In the genomic region with DNA sequence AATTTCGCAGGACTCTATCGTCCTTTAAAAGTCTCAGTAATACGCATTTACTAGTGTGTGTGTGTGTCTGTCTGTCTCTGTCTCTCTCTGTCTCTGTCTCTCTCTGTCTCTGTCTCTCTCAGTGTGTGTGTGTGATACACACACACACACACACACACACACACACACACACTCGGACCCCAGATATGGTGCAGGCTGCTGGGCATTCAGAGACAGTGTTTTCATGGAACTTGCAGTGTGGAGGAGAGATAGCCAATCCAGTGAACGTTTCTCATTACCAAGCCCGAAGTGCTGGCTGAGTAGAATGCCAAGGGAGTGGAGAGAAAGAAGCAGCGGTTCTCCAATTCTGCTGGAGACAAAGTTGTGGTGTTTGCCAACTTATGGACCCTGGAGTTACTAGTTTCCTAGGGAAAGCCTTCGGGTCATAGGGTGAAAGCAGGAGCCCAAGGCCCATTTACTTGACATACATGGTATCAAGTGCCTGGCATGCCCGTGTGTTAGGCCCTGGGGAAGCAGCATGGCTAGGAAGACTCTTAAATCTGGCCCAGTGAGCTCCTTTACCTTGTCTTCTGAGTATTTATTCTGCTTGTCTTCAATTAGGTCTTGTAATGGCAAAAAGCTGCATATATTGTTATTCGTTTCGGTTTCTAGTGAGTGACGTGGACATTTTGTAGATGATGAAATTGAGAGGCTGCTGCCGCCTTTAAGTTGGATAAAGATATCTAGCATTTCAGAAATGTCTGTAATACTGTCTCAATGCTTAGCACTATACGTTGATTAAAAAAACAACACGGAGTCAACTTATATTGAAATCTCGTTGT, we compare ENCODE assay signal across 8 mouse cellular contexts. TPM values are rescaled to one million over a fixed set of nuclear protein-coding genes. Genes with fewer than 3 reads are reported as not detected.
DNase-seq lines count a peak whose midpoint lies in the region; ATAC-seq lines count a peak whose summit lies in the region.

No protein-coding gene starts in this region.

- peaks cover 10% of the 10 kb centered on the region for H3K4me1 ChIP-seq in kidney, embryonic 15.5 days
- peaks cover 9% of the 10 kb centered on the region for H3K4me1 ChIP-seq in heart, embryonic 16.5 days (ENCODE audit: control insufficient read depth, insufficient read depth, low read length)
- H3K4me1 ChIP-seq in megakaryocyte, embryonic 14.5 days: peaks cover 24% of the 10 kb centered on the region

- H3K36me3 ChIP-seq in kidney, embryonic 15.5 days: peaks cover 11% of the 10 kb centered on the region
- peaks cover 4% of the 10 kb centered on the region for H3K36me3 ChIP-seq in heart, embryonic 16.5 days (ENCODE audit: control insufficient read depth, insufficient read depth)
- H3K36me3 ChIP-seq in megakaryocyte, embryonic 14.5 days (replicated peaks; ENCODE audit: low read length): peaks cover 22% of the 10 kb centered on the region

- 49% methylated on average over 16 of the region's 16 CpGs for WGBS in kidney, embryonic 15.5 days
- 41% methylated on average over 16 of the region's 16 CpGs for WGBS in heart, embryonic 16.5 days

- H3K9ac ChIP-seq in kidney, embryonic 15.5 days: peak overlapping the region; percentile 79
- H3K9ac ChIP-seq in heart, embryonic 16.5 days (ENCODE audit: low read length): peak overlapping the region; percentile 93

- no peaks in the 10 kb centered on the region for H3K9me3 ChIP-seq in kidney, embryonic 15.5 days (replicated peaks)
- no peaks in the 10 kb centered on the region for H3K9me3 ChIP-seq in heart, embryonic 16.5 days (replicated peaks; ENCODE audit: control insufficient read depth, low read length)
- peaks cover 12% of the 10 kb centered on the region for H3K9me3 ChIP-seq in megakaryocyte, embryonic 14.5 days

- intact Hi-C loops in left cerebral cortex, postnatal 25 days (cut with DNase I): loop anchor here (2.0 kb wide), 1 partner anchor 21 kb away; a partner anchor contains a TSS

- DNase-seq in kidney, adult 9 months: no peak
- DNase-seq in ZHBTc4 (ENCODE audit: low read depth, low spot score): peak; percentile 12
- no peak for DNase-seq in thymus, adult 18-20 months
- no peak for DNase-seq in cerebellum, adult 11 months
- no peak for DNase-seq in left cerebral cortex, postnatal 25 days (ENCODE audit: low spot score in 2 of 2)

- H3K4me3 ChIP-seq in kidney, embryonic 15.5 days (replicated peaks): peak overlapping the region; percentile 92
- H3K4me3 ChIP-seq in heart, embryonic 16.5 days (ENCODE audit: low read length): peak overlapping the region; percentile 98
- H3K4me3 ChIP-seq in megakaryocyte, embryonic 14.5 days (replicated peaks): peak overlapping the region; percentile 100

- peak overlapping the region; percentile 71 for H3K4me2 ChIP-seq in kidney, embryonic 15.5 days
- H3K4me2 ChIP-seq in heart, embryonic 16.5 days (ENCODE audit: low read depth, low read length): peak overlapping the region; percentile 81

- H3K27me3 ChIP-seq in kidney, embryonic 15.5 days: no peaks in the 10 kb centered on the region
- no peaks in the 10 kb centered on the region for H3K27me3 ChIP-seq in heart, embryonic 16.5 days (ENCODE audit: control insufficient read depth, insufficient read depth, low read length)
- peaks cover under 1% of the 10 kb centered on the region for H3K27me3 ChIP-seq in megakaryocyte, embryonic 14.5 days (replicated peaks)

- peak; percentile 22; the same call in 1 of the 2 replicates for ATAC-seq in kidney, embryonic 15.5 days (replicated peaks; ENCODE audit: low FRiP score)
- ATAC-seq in heart, embryonic 16.5 days (replicated peaks; ENCODE audit: extremely low read depth, insufficient read depth, low FRiP score): no peak

- no peak overlapping the region for H3K27ac ChIP-seq in kidney, embryonic 15.5 days
- H3K27ac ChIP-seq in heart, embryonic 16.5 days (ENCODE audit: low read length): no peak overlapping the region

RNA-seq across cellular contexts. Expression of a gene that starts 0.8 kb away (rescaled TPM):
- 11.7 and 14.5 TPM in 2 replicates for polyA plus RNA-seq in kidney, embryonic 15.5 days (2015; fragmentation: Nextera tagmentation; extraction: Ambion mirVana)
- 6.9 and 7.6 TPM in 2 replicates for polyA plus RNA-seq in heart, embryonic 16.5 days (2015; fragmentation: Nextera tagmentation; extraction: Ambion mirVana)
- polyA plus RNA-seq in megakaryocyte, embryonic 14.5 days (2012; ENCODE audit: insufficient read depth, low replicate concordance): 5.8 and 7.9 TPM in 2 replicates
- total RNA-seq in left cerebral cortex, postnatal 25 days (2021): 10 to 100 TPM; 28.3 to 30.8 TPM

RNA-seq across cellular contexts. Expression of a gene that starts 20.8 kb away (rescaled TPM):
- 143 and 158 TPM in 2 replicates for polyA plus RNA-seq in kidney, embryonic 15.5 days (2015; fragmentation: Nextera tagmentation; extraction: Ambion mirVana)
- polyA plus RNA-seq in heart, embryonic 16.5 days (2015; fragmentation: Nextera tagmentation; extraction: Ambion mirVana): 83.8 and 89.4 TPM in 2 replicates
- polyA plus RNA-seq in megakaryocyte, embryonic 14.5 days (2012; ENCODE audit: insufficient read depth, low replicate concordance): 1.2 and 3.6 TPM in 2 replicates
- 100 to 1,000 TPM; 129 to 134 TPM for total RNA-seq in left cerebral cortex, postnatal 25 days (2021)

Comparison
In these comparisons a context has a peak if more than half of its experiments do, and no peak if none do; other contexts are left out.
1. RNA of a gene that starts 20.8 kb away (polyA plus RNA-seq): 143 to 158 TPM in kidney, embryonic 15.5 days and 83.8 to 89.4 TPM in heart, embryonic 16.5 days; 1.2 to 3.6 TPM in megakaryocyte, embryonic 14.5 days; every median in the first group is over 10 times any median in the second.
2. Peak in every context shown above with its lines, with median percentiles within 50 percentile points of each other: H3K4me3 ChIP-seq.